Mouse (Mus musculus) right cerebral cortex, postnatal 25 days (tissue): ENCODE measurements at regions not wholly inside any gene's neighbourhood (a gene's known extent, or its start where the extent isn't known, plus 50 kb on each side); places are given as distances from the start of the nearest gene placed in this dataset.

Source experiments
- DNase-seq: peaks from one replicate; pipeline ENCODE4 v3.0.0; 2022

GRCm38 (mm10) chr8:49631286-49631685 is 787.5 kb upstream of the Tenm3 start:
- DNase-seq = peak; percentile 24

- DNase-seq = no peak
Observed at GRCm38 (mm10) chr8:49627966-49628495, 784.3 kb upstream of the Tenm3 start.

- DNase-seq = no peak
Observed at GRCm38 (mm10) chr8:49595501-49595900, 751.8 kb upstream of the Tenm3 start.

GRCm38 (mm10) chr8:49567423-49567822 is 723.7 kb upstream of the Tenm3 start:
- no peak for DNase-seq

GRCm38 (mm10) chr8:49563499-49564279 is 719.9 kb upstream of the Tenm3 start:
- no peak for DNase-seq

GRCm38 (mm10) chr8:49562976-49563375 is 719.2 kb upstream of the Tenm3 start:
- DNase-seq = no peak

- DNase-seq = no peak
Observed at GRCm38 (mm10) chr8:49555724-49556457, 712.1 kb upstream of the Tenm3 start.

GRCm38 (mm10) chr8:49553175-49553574 is 709.4 kb upstream of the Tenm3 start:
- DNase-seq = no peak

GRCm38 (mm10) chr8:49543321-49543720 is 699.6 kb upstream of the Tenm3 start:
- DNase-seq = no peak

GRCm38 (mm10) chr8:49541337-49541736 is 697.6 kb upstream of the Tenm3 start:
- no peak for DNase-seq

- DNase-seq = no peak
Observed at GRCm38 (mm10) chr8:49533412-49534351, 689.9 kb upstream of the Tenm3 start.

- no peak for DNase-seq
Observed at GRCm38 (mm10) chr8:49529294-49529693, 685.5 kb upstream of the Tenm3 start.

- no peak for DNase-seq
Observed at GRCm38 (mm10) chr8:49492906-49493305, 649.2 kb upstream of the Tenm3 start.

- DNase-seq = no peak
Observed at GRCm38 (mm10) chr8:49485284-49485683, 641.5 kb upstream of the Tenm3 start.

GRCm38 (mm10) chr8:49481476-49481992 is 637.8 kb upstream of the Tenm3 start:
- DNase-seq = no peak

- no peak for DNase-seq
Observed at GRCm38 (mm10) chr8:49465911-49466518, 622.3 kb upstream of the Tenm3 start.

GRCm38 (mm10) chr8:49465070-49465469 is 621.3 kb upstream of the Tenm3 start:
- no peak for DNase-seq

- DNase-seq = no peak
Observed at GRCm38 (mm10) chr8:49462602-49463001, 618.9 kb upstream of the Tenm3 start.

- DNase-seq = no peak
Observed at GRCm38 (mm10) chr8:49461724-49462473, 618.1 kb upstream of the Tenm3 start.

GRCm38 (mm10) chr8:49445444-49445843 is 601.7 kb upstream of the Tenm3 start:
- no peak for DNase-seq

- DNase-seq = no peak
Observed at GRCm38 (mm10) chr8:49441270-49441669, 597.5 kb upstream of the Tenm3 start.
